Mouse (Mus musculus): ENCODE measurements around the gene Wipf1. TPM values are rescaled to one million over a fixed set of nuclear protein-coding genes. Genes with fewer than 3 reads are reported as not detected.

Gene Wipf1
- polyA plus RNA-seq, 1 experiment from 2014 or later: 2.9 TPM

- H3K9me3 ChIP-seq: no peaks in the 10 kb centered on the region
These were observed 119.5 kb downstream of the Wipf1 start for GRCm38 (mm10) chr2:73410076-73410475.

GRCm38 (mm10) chr2:73407662-73408061 lies 121.9 kb downstream of the Wipf1 start:
- no peaks in the 10 kb centered on the region for H3K4me1 ChIP-seq (replicated peaks)

More at GRCm38 (mm10) chr2:73410076-73410475, 119.5 kb downstream of the Wipf1 start:
- Histone ChIP-seq H3K27ac (replicated peaks) (no peak overlapping the region), H3K27me3 (0 out of 2 replicates have a peak, but pooled peaks cover 2% of the 10 kb centered on the region), H3K36me3 (no peaks in the 10 kb centered on the region), H3K4me3 (no peak overlapping the region), H3K4me1 (replicated peaks) (no peaks in the 10 kb centered on the region), H3K9ac (no peak overlapping the region), H3K4me2 (no peak overlapping the region)
- WGBS: 92% methylated on average over 8 of the region's 8 CpGs
- no peak for ATAC-seq (ENCODE audit: low FRiP score, low read depth)

DNA sequence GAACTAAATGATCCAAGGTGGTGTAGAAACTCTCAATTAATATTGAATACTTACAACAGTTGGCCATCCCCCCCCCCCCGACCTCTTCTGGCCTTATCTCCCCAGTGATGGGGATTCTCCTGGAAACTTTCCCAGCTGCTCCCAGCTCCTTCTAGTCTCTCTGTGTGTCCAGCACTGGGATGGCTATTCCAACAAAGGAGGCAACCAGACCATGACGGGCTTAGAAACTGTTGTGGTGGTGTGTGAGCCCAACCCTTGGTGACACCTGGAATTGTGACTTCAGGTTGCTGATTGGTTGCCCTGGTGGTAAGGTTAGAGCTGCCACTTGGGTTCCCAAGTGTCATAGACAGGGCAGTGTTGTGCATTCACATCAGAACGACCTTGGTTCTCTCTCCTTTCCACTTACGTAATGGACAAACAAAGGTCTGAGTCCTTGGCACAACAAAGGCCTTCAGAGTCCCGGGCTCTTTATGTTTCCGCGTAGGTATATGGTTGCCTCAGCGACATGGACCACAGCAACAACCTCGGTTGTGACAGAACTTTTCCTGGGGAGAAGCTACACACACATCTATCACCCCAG lies 123.1 kb downstream of the Wipf1 start:
- Histone ChIP-seq H3K4me1 (replicated peaks) (no peaks in the 10 kb centered on the region), H3K36me3 (no peaks in the 10 kb centered on the region), H3K9ac (no peak overlapping the region), H3K9me3 (no peaks in the 10 kb centered on the region), H3K27me3 (no peaks in the 10 kb centered on the region), H3K27ac (replicated peaks) (no peak overlapping the region), H3K4me2 (no peak overlapping the region), H3K4me3 (no peak overlapping the region)
- 87% methylated on average over 9 of the region's 9 CpGs for WGBS
- no peak for ATAC-seq (ENCODE audit: low FRiP score, low read depth)

More at GRCm38 (mm10) chr2:73407662-73408061, 121.9 kb downstream of the Wipf1 start:
- Histone ChIP-seq H3K9me3 (no peaks in the 10 kb centered on the region), H3K36me3 (no peaks in the 10 kb centered on the region), H3K9ac (no peak overlapping the region), H3K27me3 (no peaks in the 10 kb centered on the region), H3K4me3 (no peak overlapping the region), H3K4me2 (no peak overlapping the region), H3K27ac (replicated peaks) (no peak overlapping the region)
- ATAC-seq (ENCODE audit: low FRiP score, low read depth): no peak
- 71% methylated on average over 4 of the region's 4 CpGs for WGBS

DNA sequence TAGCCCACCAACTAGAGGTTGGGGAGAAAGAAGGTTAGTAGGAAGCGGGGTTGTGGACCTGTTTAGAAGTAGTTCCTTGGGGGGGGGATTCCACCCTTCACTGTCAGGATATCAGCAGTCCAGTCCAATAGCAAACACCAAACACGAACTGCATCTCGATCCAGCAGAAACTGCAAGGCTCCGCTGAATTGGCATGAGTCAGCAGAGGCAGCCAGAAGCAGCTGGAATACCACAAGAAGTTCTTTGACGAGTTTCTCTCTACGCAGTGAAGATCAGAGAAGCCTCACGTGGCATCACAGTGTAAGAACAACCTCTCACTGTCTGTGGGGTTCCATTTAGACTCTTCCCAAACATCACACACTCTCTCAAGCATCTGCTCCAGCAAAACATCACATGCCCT lies 124.6 kb downstream of the Wipf1 start:
- no peak overlapping the region for H3K4me2 ChIP-seq
- no peak for ATAC-seq (ENCODE audit: low FRiP score, low read depth)
- H3K4me1 ChIP-seq (replicated peaks): no peaks in the 10 kb centered on the region
- no peak overlapping the region for H3K4me3 ChIP-seq
- no peaks in the 10 kb centered on the region for H3K27me3 ChIP-seq
- no peaks in the 10 kb centered on the region for H3K9me3 ChIP-seq
- no peak overlapping the region for H3K9ac ChIP-seq
- 91% methylated on average over 7 of the region's 7 CpGs for WGBS
- no peak overlapping the region for H3K27ac ChIP-seq (replicated peaks)
- H3K36me3 ChIP-seq: no peaks in the 10 kb centered on the region

- ATAC-seq (ENCODE audit: low FRiP score, low read depth): no peak
- 85% methylated on average over 9 of the region's 9 CpGs for WGBS
- no peaks in the 10 kb centered on the region for H3K27me3 ChIP-seq
These were observed 125.1 kb downstream of the Wipf1 start for GRCm38 (mm10) chr2:73404442-73404841.

DNA sequence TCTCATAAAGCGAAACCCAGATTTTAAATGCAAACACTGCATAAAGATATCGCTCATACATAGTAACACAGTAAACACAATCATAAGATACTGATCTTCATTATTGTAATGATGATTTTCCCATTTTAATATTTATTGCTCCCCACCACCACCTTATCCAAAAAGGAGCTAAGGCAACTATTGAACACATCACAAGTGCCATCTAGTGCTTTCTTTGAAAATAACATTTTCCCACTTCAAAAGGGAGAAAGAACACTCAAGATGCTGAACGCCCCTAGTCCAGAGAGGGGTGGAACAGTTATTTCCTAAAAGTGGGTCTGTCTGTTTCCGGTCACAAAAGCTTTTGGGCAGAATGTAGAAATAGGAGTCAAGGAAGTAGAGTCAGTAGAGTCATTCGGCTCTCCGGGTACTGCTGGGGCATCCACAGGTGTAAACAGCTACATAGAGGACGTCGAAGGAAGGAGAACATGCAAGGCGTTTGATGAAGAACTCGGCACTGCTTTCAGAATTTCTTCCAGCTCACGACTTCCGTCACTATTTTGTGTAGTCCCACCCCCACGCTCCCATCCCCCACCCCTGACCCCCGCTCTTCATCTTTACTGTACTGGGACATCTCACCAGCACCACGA lies 126.0 kb downstream of the Wipf1 start:
- Histone ChIP-seq H3K4me2 (no peak overlapping the region), H3K4me3 (no peak overlapping the region), H3K27ac (replicated peaks) (no peak overlapping the region), H3K9ac (no peak overlapping the region), H3K27me3 (no peaks in the 10 kb centered on the region), H3K4me1 (replicated peaks) (no peaks in the 10 kb centered on the region), H3K9me3 (no peaks in the 10 kb centered on the region), H3K36me3 (no peaks in the 10 kb centered on the region)
- ATAC-seq (ENCODE audit: low FRiP score, low read depth): no peak
- WGBS: 81% methylated on average over 15 of the region's 15 CpGs

More at GRCm38 (mm10) chr2:73404442-73404841, 125.1 kb downstream of the Wipf1 start:
- Histone ChIP-seq H3K27ac (replicated peaks) (no peak overlapping the region), H3K4me1 (replicated peaks) (no peaks in the 10 kb centered on the region), H3K4me3 (no peak overlapping the region), H3K4me2 (no peak overlapping the region), H3K36me3 (no peaks in the 10 kb centered on the region), H3K9ac (no peak overlapping the region), H3K9me3 (no peaks in the 10 kb centered on the region)

- H3K36me3 ChIP-seq: no peaks in the 10 kb centered on the region
- ATAC-seq (ENCODE audit: low FRiP score, low read depth): no peak
- no peak overlapping the region for H3K27ac ChIP-seq (replicated peaks)
- no peak overlapping the region for H3K4me2 ChIP-seq
- no peak overlapping the region for H3K4me3 ChIP-seq
- no peaks in the 10 kb centered on the region for H3K4me1 ChIP-seq (replicated peaks)
- WGBS: 54% methylated on average over 1 of the region's 1 CpGs
- no peak overlapping the region for H3K9ac ChIP-seq
- no peaks in the 10 kb centered on the region for H3K27me3 ChIP-seq
- H3K9me3 ChIP-seq: no peaks in the 10 kb centered on the region
These were observed 127.8 kb downstream of the Wipf1 start for GRCm38 (mm10) chr2:73401689-73402088.

- ATAC-seq (ENCODE audit: low FRiP score, low read depth): no peak
These were observed 132.1 kb downstream of the Wipf1 start for GRCm38 (mm10) chr2:73397476-73397875.

DNA sequence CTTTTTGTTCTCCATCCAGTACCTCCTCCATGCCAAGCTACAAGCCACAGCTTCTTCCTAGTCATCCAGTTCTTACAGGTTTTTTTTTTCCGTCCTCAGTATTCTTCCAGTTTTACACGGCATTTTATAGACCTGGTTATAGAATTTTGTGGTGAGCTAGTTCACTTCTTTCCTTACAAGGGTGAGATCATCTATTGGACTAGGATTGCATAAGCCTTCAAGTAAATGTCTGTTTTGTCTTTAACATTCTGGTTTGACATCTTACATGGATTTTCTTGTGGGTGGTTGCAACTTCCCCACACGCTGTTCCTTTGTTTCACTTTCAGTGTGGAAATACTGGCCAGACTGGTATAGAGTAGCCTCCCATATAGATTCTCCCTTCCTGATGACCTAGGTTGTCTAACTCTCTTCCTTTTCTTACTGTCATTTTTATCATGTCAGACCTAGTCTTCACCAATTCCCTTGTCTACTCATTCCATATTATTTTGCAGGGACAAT lies 132.7 kb downstream of the Wipf1 start:
- Histone ChIP-seq H3K27me3 (no peaks in the 10 kb centered on the region), H3K4me2 (no peak overlapping the region), H3K4me1 (replicated peaks) (no peaks in the 10 kb centered on the region), H3K4me3 (no peak overlapping the region), H3K36me3 (no peaks in the 10 kb centered on the region), H3K9ac (no peak overlapping the region), H3K27ac (replicated peaks) (no peak overlapping the region), H3K9me3 (no peaks in the 10 kb centered on the region)
- 92% methylated on average over 3 of the region's 3 CpGs for WGBS
- ATAC-seq (ENCODE audit: low FRiP score, low read depth): no peak

More at GRCm38 (mm10) chr2:73397476-73397875, 132.1 kb downstream of the Wipf1 start:
- 94% methylated on average over 2 of the region's 2 CpGs for WGBS
- H3K36me3 ChIP-seq: no peaks in the 10 kb centered on the region
- no peaks in the 10 kb centered on the region for H3K9me3 ChIP-seq
- no peak overlapping the region for H3K4me3 ChIP-seq
- no peak overlapping the region for H3K27ac ChIP-seq (replicated peaks)
- no peak overlapping the region for H3K4me2 ChIP-seq
- no peaks in the 10 kb centered on the region for H3K4me1 ChIP-seq (replicated peaks)
- H3K27me3 ChIP-seq: no peaks in the 10 kb centered on the region
- H3K9ac ChIP-seq: no peak overlapping the region

- H3K9me3 ChIP-seq: no peaks in the 10 kb centered on the region
- H3K4me1 ChIP-seq (replicated peaks): no peaks in the 10 kb centered on the region
- no peak overlapping the region for H3K4me2 ChIP-seq
- no peak overlapping the region for H3K27ac ChIP-seq (replicated peaks)
- no peak for ATAC-seq (ENCODE audit: low FRiP score, low read depth)
- H3K9ac ChIP-seq: no peak overlapping the region
- no peak overlapping the region for H3K4me3 ChIP-seq
- H3K36me3 ChIP-seq: no peaks in the 10 kb centered on the region
- H3K27me3 ChIP-seq: no peaks in the 10 kb centered on the region
- 82% methylated on average over 8 of the region's 8 CpGs for WGBS
These were observed 134.0 kb downstream of the Wipf1 start for GRCm38 (mm10) chr2:73395516-73395915.

DNA sequence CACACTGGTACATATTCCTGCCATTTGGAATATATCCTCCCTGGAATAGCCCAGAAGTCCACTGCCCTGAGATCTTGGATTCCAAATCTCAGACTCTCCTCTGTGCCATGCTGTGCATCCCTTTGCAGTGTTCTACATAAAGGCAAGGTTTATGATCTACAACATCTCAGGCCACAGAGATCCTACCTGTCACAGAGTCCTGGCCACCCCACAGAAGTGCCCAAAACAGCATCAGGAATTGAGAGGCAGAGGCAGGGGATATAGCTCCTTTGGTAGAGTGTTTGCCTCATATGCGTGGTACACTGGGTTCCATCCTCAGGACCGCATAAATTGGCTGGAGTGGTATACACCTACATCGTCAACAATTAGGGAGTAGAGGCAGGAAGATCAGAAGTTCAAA lies 135.1 kb downstream of the Wipf1 start:
- 95% methylated on average over 3 of the region's 3 CpGs for WGBS
- H3K27me3 ChIP-seq: no peaks in the 10 kb centered on the region

GRCm38 (mm10) chr2:73392772-73393171 lies 136.8 kb downstream of the Wipf1 start:
- H3K36me3 ChIP-seq: no peaks in the 10 kb centered on the region
- ATAC-seq (ENCODE audit: low FRiP score, low read depth): no peak
- no peaks in the 10 kb centered on the region for H3K9me3 ChIP-seq
- WGBS: 86% methylated on average over 2 of the region's 2 CpGs
- H3K27me3 ChIP-seq: no peaks in the 10 kb centered on the region
- H3K4me1 ChIP-seq (replicated peaks): no peaks in the 10 kb centered on the region
- H3K27ac ChIP-seq (replicated peaks): no peak overlapping the region
- H3K4me3 ChIP-seq: no peak overlapping the region
- H3K9ac ChIP-seq: no peak overlapping the region
- no peak overlapping the region for H3K4me2 ChIP-seq

More for the DNA sequence above, 135.1 kb downstream of the Wipf1 start:
- Histone ChIP-seq H3K36me3 (no peaks in the 10 kb centered on the region), H3K4me2 (no peak overlapping the region), H3K4me1 (replicated peaks) (no peaks in the 10 kb centered on the region), H3K9ac (no peak overlapping the region), H3K9me3 (no peaks in the 10 kb centered on the region), H3K4me3 (no peak overlapping the region), H3K27ac (replicated peaks) (no peak overlapping the region)
- ATAC-seq (ENCODE audit: low FRiP score, low read depth): no peak
